ENCODE assay signal across 13 mouse cellular contexts in the genomic region with DNA sequence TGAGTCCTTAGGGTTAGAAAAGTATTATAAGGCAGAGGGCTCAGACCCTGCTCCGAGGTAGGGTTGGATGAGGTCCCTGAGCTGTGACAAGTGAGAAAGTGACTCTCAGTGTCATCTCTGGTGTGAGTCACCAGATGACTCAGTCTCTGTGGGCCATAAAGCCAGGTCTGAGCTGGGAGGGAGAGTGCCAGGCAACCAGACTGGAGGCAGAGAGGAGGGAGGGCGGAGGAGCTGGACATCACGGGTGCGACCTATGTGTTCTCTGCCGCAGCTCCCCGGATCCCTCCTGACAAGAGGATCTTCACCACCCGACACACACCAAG. TPM values are rescaled to one million over a fixed set of nuclear protein-coding genes. Genes with fewer than 3 reads are reported as not detected.
DNase-seq lines count a peak whose midpoint lies in the region; TF ChIP-seq lines count a peak whose summit lies in the region.
"Had no signal": no experiment of that assay in that cellular context is flagged by ENCODE, and none has a peak within 500 bp of the region (broad histone marks: within the 10 kb centered on the region; RNA-seq: fewer than 3 reads in every experiment).

No protein-coding gene starts in this region.

- intact Hi-C loops in gastrocnemius, adult 2 months (cut with DNase I), result loop anchor here (10.0 kb wide), 1 partner anchor 812 kb away; the partner anchor contains the start of gene Gps2

- H3K79me2 ChIP-seq in CH12.LX (replicated peaks; ENCODE audit: control insufficient read depth, extremely low read depth, insufficient read depth, poor library complexity, severe bottlenecking), result peaks cover 22% of the 10 kb centered on the region

- dilution Hi-C loops in CH12.LX (cut with MboI; ENCODE audit: extremely low pct_ligation_motif_present, extremely low pct_unique_long_range_greater_than_20kb, low sequenced_read_pairs), result no loop called here

- 90% methylated on average over 7 of the region's 7 CpGs for WGBS in lung, adult 2 months

- H3K36me3 ChIP-seq in CH12.LX (replicated peaks in 1 of 2; ENCODE audit: control insufficient read depth in 1 of 2, insufficient read depth in 1 of 2, low read length in 1 of 2), result peaks cover 66 to 69% of the 10 kb centered on the region in 2 experiments

- DNase-seq in gastrocnemius, adult 2 months, result peak; percentile 24
- DNase-seq in gastrocnemius, postnatal 25 days, result no peak
- DNase-seq in lung, adult 2 months, result peak; percentile 3
- no peak for DNase-seq in lung, adult 18-20 months
- DNase-seq in CH12.LX (ENCODE audit: extremely low read depth), result no peak
- peak; percentile 89 for DNase-seq in brain, adult 2 months (ENCODE audit: low read depth, low spot score)
- no peak for DNase-seq in spleen, adult 18-20 months
- DNase-seq: lung, embryonic 14.5 days had no signal

- no peak for TF ChIP-seq RAD21 in CH12.LX (IDR thresholded peaks at IDR 0.05; ENCODE audit: low read depth, low read length)

- no peaks in the 10 kb centered on the region for H3K27me3 ChIP-seq in CH12.LX (replicated peaks)
- H3K27me3 ChIP-seq: embryonic facial prominence, embryonic 13.5 days; forebrain, embryonic 12.5 days; hindbrain, embryonic 12.5 days; limb, embryonic 12.5 days had no signal

- H3K4me1 ChIP-seq in lung, adult 2 months (ENCODE audit: control insufficient read depth, insufficient read depth, low read length), result peaks cover 19% of the 10 kb centered on the region
- peaks cover 20 to 33% of the 10 kb centered on the region in 2 experiments for H3K4me1 ChIP-seq in CH12.LX (ENCODE audit: control insufficient read depth in 1 of 2, insufficient read depth in 2 of 2)

- no peak overlapping the region for H3K4me3 ChIP-seq in gastrocnemius, adult 2 months
- no peak overlapping the region for H3K4me3 ChIP-seq in lung, adult 2 months (replicated peaks; ENCODE audit: extremely low read depth, low read depth, low read length)
- no peak overlapping the region for H3K4me3 ChIP-seq in CH12.LX (replicated peaks in 1 of 3; ENCODE audit: low read depth in 2 of 3, low read length in 2 of 3, poor library complexity in 1 of 3)
- H3K4me3 ChIP-seq: embryonic facial prominence, embryonic 13.5 days; forebrain, embryonic 12.5 days; hindbrain, embryonic 12.5 days; limb, embryonic 12.5 days had no signal

- TF ChIP-seq EP300 in CH12.LX (IDR thresholded peaks at IDR 0.05; ENCODE audit: low read length), result no peak

- in situ Hi-C loops in CH12.LX (cut with MboI; ENCODE audit: low pct_ligation_motif_present, low pct_unique_long_range_greater_than_20kb, low sequenced_read_pairs), result no loop called here

- no peaks in the 10 kb centered on the region for H3K9me3 ChIP-seq in CH12.LX (replicated peaks; ENCODE audit: low read length)
- H3K9me3 ChIP-seq: embryonic facial prominence, embryonic 13.5 days; forebrain, embryonic 12.5 days; hindbrain, embryonic 12.5 days; limb, embryonic 12.5 days had no signal

- peak overlapping the region; percentile 100; the same call in 1 of the 2 replicates for H3K27ac ChIP-seq in gastrocnemius, adult 2 months
- no peak overlapping the region for H3K27ac ChIP-seq in CH12.LX (ENCODE audit: insufficient read depth, low read depth)
- H3K27ac ChIP-seq: embryonic facial prominence, embryonic 13.5 days; forebrain, embryonic 12.5 days; hindbrain, embryonic 12.5 days; limb, embryonic 12.5 days had no signal

- no peak for TF ChIP-seq POLR2A in lung, adult 2 months (IDR thresholded peaks at IDR 0.05; ENCODE audit: borderline replicate concordance, extremely low read depth, low read depth, low read length)
- TF ChIP-seq POLR2A in CH12.LX (IDR thresholded peaks at IDR 0.05; ENCODE audit: low read depth, low read length), result 0 out of 2 replicates have a peak, but pooled peaks have one; percentile 9

- no peak for TF ChIP-seq CTCF in gastrocnemius, adult 2 months (IDR thresholded peaks at IDR 0.05)
- no peak for TF ChIP-seq CTCF in lung, adult 2 months (IDR thresholded peaks at IDR 0.05; ENCODE audit: insufficient read depth, low read length)
- no peak for TF ChIP-seq CTCF in CH12.LX (conservative IDR thresholded peaks at IDR 0.05 in 1 of 2, IDR thresholded peaks at IDR 0.05 in 1 of 2; ENCODE audit: low read depth in 2 of 2, low read length in 2 of 2)

- no peak overlapping the region for H3K9ac ChIP-seq in CH12.LX (ENCODE audit: insufficient read depth, low read depth)
- H3K9ac ChIP-seq: embryonic facial prominence, embryonic 13.5 days; forebrain, embryonic 12.5 days; hindbrain, embryonic 12.5 days; limb, embryonic 12.5 days; lung, embryonic 14.5 days had no signal

- no peak overlapping the region for H3K4me2 ChIP-seq in CH12.LX (ENCODE audit: insufficient read depth, low read depth, poor library complexity, severe bottlenecking)
- H3K4me2 ChIP-seq: embryonic facial prominence, embryonic 13.5 days; forebrain, embryonic 12.5 days; hindbrain, embryonic 12.5 days; limb, embryonic 12.5 days; lung, embryonic 14.5 days had no signal

TF ChIP-seq in CH12.LX, 34 proteins besides CTCF, POLR2A, EP300 and RAD21:
- no peak for TF ChIP-seq TCF12 (IDR thresholded peaks at IDR 0.05; ENCODE audit: low read depth, low read length)
- no peak for TF ChIP-seq MEF2A (IDR thresholded peaks at IDR 0.05; ENCODE audit: borderline replicate concordance, low read depth, low read length)
- TF ChIP-seq ZC3H11A (IDR thresholded peaks at IDR 0.05; ENCODE audit: low read depth, low read length), result no peak
- TF ChIP-seq ZKSCAN1 (IDR thresholded peaks at IDR 0.05; ENCODE audit: borderline replicate concordance, low read depth, low read length), result no peak
- TF ChIP-seq UBTF (IDR thresholded peaks at IDR 0.05; ENCODE audit: low read depth, low read length), result no peak
- no peak for TF ChIP-seq MYC (IDR thresholded peaks at IDR 0.05; ENCODE audit: low read depth, low read length)
- no peak for TF ChIP-seq ELF1 (IDR thresholded peaks at IDR 0.05; ENCODE audit: low read depth, low read length)
- TF ChIP-seq ZNF384 (IDR thresholded peaks at IDR 0.05; ENCODE audit: low read depth, low read length), result no peak
- no peak for TF ChIP-seq NRF1 (IDR thresholded peaks at IDR 0.05; ENCODE audit: low read depth, low read length)
- TF ChIP-seq CHD1 (IDR thresholded peaks at IDR 0.05; ENCODE audit: low read depth, low read length), result no peak
- no peak for TF ChIP-seq ZMIZ1 (IDR thresholded peaks at IDR 0.05; ENCODE audit: low read depth, low read length)
- TF ChIP-seq ETS1 (conservative IDR thresholded peaks at IDR 0.05; ENCODE audit: low read depth, low read length), result no peak
- TF ChIP-seq POLR2AphosphoS2 (IDR thresholded peaks at IDR 0.05; ENCODE audit: low read depth, low read length), result no peak

RNA-seq across cellular contexts. Expression of gene Per1, which starts 7.3 kb away (rescaled TPM):
- total RNA-seq in gastrocnemius, adult 2 months (2021), result 10 to 100 TPM; 68.2 to 76.8 TPM
- total RNA-seq in gastrocnemius, postnatal 25 days (2021), result 10 to 100 TPM; 21.0 to 50.8 TPM
- 36.8 and 78.5 TPM in 2 replicates for polyA plus RNA-seq in lung, adult 2 months (2012; rRNA removed)
- total RNA-seq in CH12.LX (2012; rRNA removed) (11.5 and 11.8 TPM in 2 replicates), CH12.LX (2014; rRNA removed) (2.8 and 3.2 TPM in 2 replicates)
- polyA plus RNA-seq in CH12.LX (2012; ENCODE audit: insufficient read length, low read depth), result 37.9 and 38.3 TPM in 2 replicates

RNA-seq across cellular contexts. Expression of gene Vamp2, which starts 14.1 kb away (rescaled TPM):
- total RNA-seq in gastrocnemius, adult 2 months (2021), result 10 to 100 TPM; 38.0 to 42.7 TPM
- 10 to 100 TPM; 34.9 to 35.2 TPM for total RNA-seq in gastrocnemius, postnatal 25 days (2021)
- polyA plus RNA-seq in lung, adult 2 months (2012; rRNA removed), result 120 and 129 TPM in 2 replicates
- 8.0 and 8.2 TPM in 2 replicates for total RNA-seq in CH12.LX (2012; rRNA removed)
- 1.3 and 1.4 TPM in 2 replicates for total RNA-seq in CH12.LX (2014; rRNA removed)
- 26.0 and 26.7 TPM in 2 replicates for polyA plus RNA-seq in CH12.LX (2012; ENCODE audit: insufficient read length, low read depth)

RNA-seq across cellular contexts. Expression of gene Hes7, which starts 17.8 kb away (rescaled TPM):
- total RNA-seq in gastrocnemius, adult 2 months (2021), result not detected
- not detected for total RNA-seq in gastrocnemius, postnatal 25 days (2021)
- 0.25 and 0.95 TPM in 2 replicates for polyA plus RNA-seq in lung, adult 2 months (2012; rRNA removed)
- total RNA-seq in CH12.LX (2012; rRNA removed) (0.04 TPM in 1 of 2 replicates, not detected in the other), CH12.LX (2014; rRNA removed) (not detected in 2 replicates)
- polyA plus RNA-seq in CH12.LX (2012; ENCODE audit: insufficient read length, low read depth), result not detected in 2 replicates
- polyA plus RNA-seq: activated CD4-positive, CD25-positive, alpha-beta regulatory T cell, adult 4 months had no signal

RNA-seq across cellular contexts. Expression of gene 9130213A22Rik, which starts 20.0 kb away (rescaled TPM):
- total RNA-seq in gastrocnemius, adult 2 months (2021), result under 1 TPM in 1 of 2 experiments, not detected in 1; 0.20 TPM
- total RNA-seq in gastrocnemius, postnatal 25 days (2021), result under 1 TPM in 1 of 2 experiments, not detected in 1; 0.21 TPM
- polyA plus RNA-seq in lung, adult 2 months (2012; rRNA removed), result 1.1 and 1.2 TPM in 2 replicates
- total RNA-seq in CH12.LX (2012; rRNA removed) (not detected in 2 replicates), CH12.LX (2014; rRNA removed) (not detected in 2 replicates)
- not detected in 2 replicates for polyA plus RNA-seq in CH12.LX (2012; ENCODE audit: insufficient read length, low read depth)
- polyA plus RNA-seq: activated CD4-positive, CD25-positive, alpha-beta regulatory T cell, adult 4 months had no signal

RNA-seq across cellular contexts. Expression of gene Aloxe3, which starts 23.3 kb away (rescaled TPM):
- not detected for total RNA-seq in gastrocnemius, adult 2 months (2021)
- total RNA-seq in gastrocnemius, postnatal 25 days (2021), result not detected
- polyA plus RNA-seq in lung, adult 2 months (2012; rRNA removed), result 2.6 and 23.9 TPM in 2 replicates
- total RNA-seq in CH12.LX (2012; rRNA removed), result 0.13 TPM in 1 of 2 replicates, not detected in the other
- not detected in 2 replicates for total RNA-seq in CH12.LX (2014; rRNA removed)
- polyA plus RNA-seq in CH12.LX (2012; ENCODE audit: insufficient read length, low read depth), result 0.19 and 0.23 TPM in 2 replicates

Comparison
In these comparisons a context has a peak if more than half of its experiments do, and no peak if none do; other contexts are left out.
1. DNase-seq: peak in gastrocnemius, adult 2 months (single experiment), lung, adult 2 months (single experiment) and brain, adult 2 months (single experiment); none in gastrocnemius, postnatal 25 days (single experiment), lung, adult 18-20 months (0 of 2), CH12.LX (single experiment) and spleen, adult 18-20 months (0 of 2).